Mouse (Mus musculus) thymus, adult 2 months (tissue): ENCODE results near the gene Ndfip2.

Source experiments
- CTCF ChIP-seq: fragments of 200-500 bp; IDR thresholded peaks from 2 replicates; pipeline ENCODE4 v1.5.1; 2012; ENCODE audit warnings: mild to moderate bottlenecking, control low read depth, low read length, moderate library complexity, borderline replicate concordance; ENCODE audit not compliant: control insufficient read depth, poor library complexity, insufficient read depth; ENCODE audit errors: extremely low read depth
- POLR2A ChIP-seq: fragments of 200-500 bp; IDR thresholded peaks from 2 replicates; pipeline ENCODE4 v1.6.1; 2012; ENCODE audit warnings: mild to moderate bottlenecking, low read length, control low read depth, moderate library complexity; ENCODE audit not compliant: control insufficient read depth, poor library complexity, insufficient read depth; ENCODE audit errors: extremely low read depth

DNA sequence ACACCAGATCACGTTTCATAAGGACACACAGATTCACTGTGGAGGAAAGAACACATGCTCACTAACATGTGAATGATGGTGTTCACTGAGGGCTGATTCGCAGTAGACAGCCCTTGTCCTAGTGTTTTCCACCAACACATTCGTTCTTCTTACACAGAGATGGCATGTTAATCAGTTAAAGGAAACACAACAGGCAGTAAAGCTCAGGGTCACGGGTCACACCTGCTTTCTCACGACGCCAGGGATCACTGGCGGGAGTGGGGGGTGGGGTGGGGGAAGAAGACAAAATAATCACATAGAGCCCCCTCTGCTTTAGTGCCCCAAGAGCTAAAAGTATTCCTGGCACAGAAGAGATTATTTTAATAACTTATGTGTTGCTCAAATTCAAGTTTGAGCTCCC lies 5.1 kb upstream of the Ndfip2 start:
- no peak for TF ChIP-seq CTCF
- no peak for TF ChIP-seq POLR2A
